ENCODE assay signal across 16 mouse cellular contexts in the genomic region with DNA sequence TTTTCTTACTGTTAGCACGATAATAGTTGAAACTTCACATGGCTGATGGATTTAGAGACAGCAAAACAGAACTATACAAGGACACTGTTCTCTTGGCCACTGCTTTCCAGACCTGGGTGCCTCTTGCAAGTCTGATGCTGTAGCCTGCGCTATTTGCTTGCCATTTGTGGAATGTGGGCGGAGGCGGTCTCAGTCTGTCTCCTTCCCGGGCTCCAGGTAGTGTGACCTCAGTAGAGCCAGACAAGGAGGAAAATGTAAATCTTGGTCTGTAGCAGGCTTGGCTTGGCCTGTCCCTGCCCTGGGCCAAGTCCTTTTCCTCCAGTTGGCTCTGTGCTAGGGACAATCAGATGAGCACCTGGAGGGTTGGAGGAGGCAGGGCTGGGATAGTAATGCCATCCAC. TPM values are rescaled to one million over a fixed set of nuclear protein-coding genes. Genes with fewer than 3 reads are reported as not detected.
DNase-seq lines count a peak whose midpoint lies in the region; ATAC-seq and TF ChIP-seq lines count a peak whose summit lies in the region.
"Had no signal": no experiment of that assay in that cellular context is flagged by ENCODE, and none has a peak within 500 bp of the region (broad histone marks: within the 10 kb centered on the region; RNA-seq: fewer than 3 reads in every experiment).

No protein-coding gene starts in this region.

- no peaks in the 10 kb centered on the region for H3K27me3 ChIP-seq in kidney, adult 2 months (replicated peaks; ENCODE audit: control insufficient read depth, insufficient read depth, low read length)
- 0 out of 2 replicates have a peak, but pooled peaks cover 3% of the 10 kb centered on the region for H3K27me3 ChIP-seq in forebrain, embryonic 13.5 days
- H3K27me3 ChIP-seq: heart, embryonic 12.5 days; limb, embryonic 15.5 days; midbrain, embryonic 13.5 days had no signal

- peak; percentile 65 for DNase-seq in R1 (ENCODE audit: low read depth, low spot score)
- DNase-seq in kidney, adult 2 months: peak; percentile 76
- peak; percentile 53 to 71 for DNase-seq in kidney, postnatal 36 days
- DNase-seq in lung, postnatal 25 days (ENCODE audit: low spot score): peak; percentile 65
- DNase-seq in right cerebral cortex, postnatal 10 days (ENCODE audit: low spot score in 2 of 2): no peak
- no peak for DNase-seq in adrenal gland, postnatal 36 days
- DNase-seq: gastrocnemius, postnatal 36 days had no signal

- no peak for TF ChIP-seq CTCF in kidney, adult 2 months (conservative IDR thresholded peaks at IDR 0.05; ENCODE audit: insufficient read depth, insufficient read length, low read depth, low read length)

- no peaks in the 10 kb centered on the region for H3K36me3 ChIP-seq in kidney, adult 2 months (ENCODE audit: control insufficient read depth, insufficient read depth, low read length)
- H3K36me3 ChIP-seq in forebrain, embryonic 13.5 days (ENCODE audit: poor library complexity, severe bottlenecking): no peaks in the 10 kb centered on the region
- H3K36me3 ChIP-seq: forebrain, embryonic 10.5 days; heart, embryonic 12.5 days; limb, embryonic 15.5 days; midbrain, embryonic 13.5 days had no signal

- no peaks in the 10 kb centered on the region for H3K9me3 ChIP-seq in forebrain, embryonic 13.5 days (replicated peaks)
- H3K9me3 ChIP-seq: forebrain, embryonic 10.5 days; heart, embryonic 12.5 days; limb, embryonic 15.5 days; midbrain, embryonic 13.5 days had no signal

- 40% methylated on average over 5 of the region's 5 CpGs for WGBS in kidney, adult 2 months
- 87% methylated on average over 5 of the region's 5 CpGs for WGBS in forebrain, embryonic 13.5 days

- peaks cover 29% of the 10 kb centered on the region for H3K4me1 ChIP-seq in kidney, adult 2 months (ENCODE audit: control insufficient read depth, insufficient read depth, low read length)
- no peaks in the 10 kb centered on the region for H3K4me1 ChIP-seq in forebrain, embryonic 13.5 days
- H3K4me1 ChIP-seq: midbrain, embryonic 13.5 days had no signal

- peak overlapping the region; percentile 93 for H3K27ac ChIP-seq in kidney, adult 2 months (ENCODE audit: insufficient read depth, low read depth, low read length)
- H3K27ac ChIP-seq in forebrain, embryonic 13.5 days: no peak overlapping the region
- H3K27ac ChIP-seq: forebrain, embryonic 10.5 days; limb, embryonic 15.5 days; macrophage; midbrain, embryonic 13.5 days had no signal

- no peak overlapping the region for H3K4me3 ChIP-seq in kidney, adult 2 months (ENCODE audit: insufficient read depth, low read depth, low read length)
- H3K4me3 ChIP-seq in forebrain, embryonic 13.5 days: no peak overlapping the region
- H3K4me3 ChIP-seq: forebrain, embryonic 10.5 days; heart, embryonic 12.5 days; limb, embryonic 15.5 days; midbrain, embryonic 13.5 days had no signal

- ATAC-seq in cerebellum, adult (ENCODE audit: insufficient number of reproducible peaks, low FRiP score, low TSS enrichment): no peak
- ATAC-seq in forebrain, embryonic 13.5 days: no peak
- ATAC-seq: activated CD4-positive, CD25-positive, alpha-beta regulatory T cell, adult 4 months; midbrain, embryonic 13.5 days had no signal

- no peak overlapping the region for H3K9ac ChIP-seq in forebrain, embryonic 13.5 days
- H3K9ac ChIP-seq: heart, embryonic 12.5 days; limb, embryonic 15.5 days; midbrain, embryonic 13.5 days had no signal

- no peak overlapping the region for H3K4me2 ChIP-seq in forebrain, embryonic 13.5 days
- H3K4me2 ChIP-seq: heart, embryonic 12.5 days; limb, embryonic 15.5 days; midbrain, embryonic 13.5 days had no signal

- TF ChIP-seq POLR2A in kidney, adult 2 months (IDR thresholded peaks at IDR 0.05; ENCODE audit: low read depth, low read length): no peak

RNA-seq across cellular contexts. Expression of a gene that starts 30.2 kb away (rescaled TPM):
- polyA plus RNA-seq in kidney, adult 2 months (2012; rRNA removed): 55.8 and 74.0 TPM in 2 replicates
- total RNA-seq in adrenal gland, postnatal 36 days (2021): not detected
- polyA plus RNA-seq in forebrain, embryonic 13.5 days (2015; fragmentation: Nextera tagmentation; extraction: Ambion mirVana): not detected in 2 replicates
- total RNA-seq: hematopoietic stem cell, adult 5-6 weeks had no signal
- polyA plus RNA-seq: macrophage; midbrain, embryonic 13.5 days had no signal

Comparison
In these comparisons a context has a peak if more than half of its experiments do, and no peak if none do; other contexts are left out.
1. DNase-seq: peak in R1 (single experiment), kidney, adult 2 months (single experiment), kidney, postnatal 36 days (2 of 2) and lung, postnatal 25 days (single experiment); none in right cerebral cortex, postnatal 10 days (0 of 2) and adrenal gland, postnatal 36 days (0 of 2).
2. RNA of a gene that starts 30.2 kb away (polyA plus RNA-seq): 55.8 to 74.0 TPM in kidney, adult 2 months; not detected in forebrain, embryonic 13.5 days; every median in the first group is over 10 times any median in the second.